Mouse (Mus musculus) adrenal gland, adult 18-20 months (tissue): ENCODE results near the gene Bri3. TPM values are rescaled to one million over a fixed set of nuclear protein-coding genes. Genes with fewer than 3 reads are reported as not detected.
A peak's percentile ranks its signal among the peaks of the same experiment; 100 is the strongest.
"Not testable (repeated sequence)": the region's sequence is repeated elsewhere in the genome, so short reads cannot be mapped to it uniquely, and the experiment has no call there.

Source experiments
- DNase-seq, 2 experiments: peaks; one replicate each; pipeline ENCODE4 v3.0.0; 2021 to 2022; ENCODE audit warnings: low spot score in 2 of 2
- total RNA-seq, 2 experiments: library from RNA; stranded (reverse); gene quantifications; 1 replicate in 1 of 2; 2 replicates in 1 of 2; pipeline ENCODE4 v1.2.3; 2021

Bri3 gene
- total RNA-seq, 2 experiments from 2014 or later = 136 to 144 TPM

DNA sequence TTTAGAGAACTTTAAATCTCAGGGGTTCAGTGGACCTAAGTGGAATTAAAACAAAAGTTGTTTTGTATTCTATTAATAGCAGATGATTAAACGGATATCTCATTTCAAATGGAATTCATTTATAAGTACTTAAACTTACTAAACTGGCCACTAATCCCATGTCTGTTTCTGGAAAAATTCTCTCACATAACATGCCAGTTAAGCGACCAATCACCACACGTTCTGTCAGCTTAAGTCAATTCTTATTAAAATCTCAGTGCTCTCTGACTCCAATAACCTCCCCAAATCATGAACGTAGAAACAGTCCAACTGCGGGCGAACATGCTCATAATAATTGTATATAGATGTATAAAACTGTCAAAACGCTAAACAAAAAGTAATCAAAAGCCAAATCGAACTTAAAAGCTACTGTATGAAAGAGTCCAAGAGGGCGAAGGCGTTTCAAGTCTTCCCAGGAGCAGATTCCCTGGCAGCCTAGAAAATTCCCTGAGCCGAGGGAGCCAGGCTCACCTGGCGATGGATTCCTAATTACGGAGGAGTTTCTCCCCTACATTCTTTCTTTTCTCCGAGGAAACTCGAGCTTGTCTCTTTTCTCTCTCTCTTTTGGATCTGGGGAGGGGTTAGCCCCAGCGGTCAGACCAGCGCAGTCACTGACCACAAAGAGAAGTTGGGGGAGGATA, 112.7 kb downstream of the Bri3 start:
- DNase-seq = peak in 1 of 2 experiments; percentile 4

DNA sequence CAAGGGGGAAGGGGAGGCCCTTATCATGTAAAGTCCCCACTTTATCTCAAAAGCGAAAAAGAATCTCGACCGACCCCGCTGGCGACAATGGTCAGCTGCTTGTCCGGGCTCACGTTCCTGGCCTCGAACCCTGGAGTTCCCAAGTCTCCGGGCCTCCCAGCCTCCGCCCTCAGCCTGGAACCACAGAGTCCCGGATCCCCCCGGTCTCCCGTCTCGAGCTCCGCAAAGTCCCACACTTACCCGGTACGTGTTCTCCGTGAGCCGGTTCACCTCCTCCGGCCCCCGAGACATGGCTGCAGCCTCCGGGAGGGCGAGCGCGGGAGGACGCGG, 113.3 kb downstream of the Bri3 start:
- no peak for DNase-seq

DNA sequence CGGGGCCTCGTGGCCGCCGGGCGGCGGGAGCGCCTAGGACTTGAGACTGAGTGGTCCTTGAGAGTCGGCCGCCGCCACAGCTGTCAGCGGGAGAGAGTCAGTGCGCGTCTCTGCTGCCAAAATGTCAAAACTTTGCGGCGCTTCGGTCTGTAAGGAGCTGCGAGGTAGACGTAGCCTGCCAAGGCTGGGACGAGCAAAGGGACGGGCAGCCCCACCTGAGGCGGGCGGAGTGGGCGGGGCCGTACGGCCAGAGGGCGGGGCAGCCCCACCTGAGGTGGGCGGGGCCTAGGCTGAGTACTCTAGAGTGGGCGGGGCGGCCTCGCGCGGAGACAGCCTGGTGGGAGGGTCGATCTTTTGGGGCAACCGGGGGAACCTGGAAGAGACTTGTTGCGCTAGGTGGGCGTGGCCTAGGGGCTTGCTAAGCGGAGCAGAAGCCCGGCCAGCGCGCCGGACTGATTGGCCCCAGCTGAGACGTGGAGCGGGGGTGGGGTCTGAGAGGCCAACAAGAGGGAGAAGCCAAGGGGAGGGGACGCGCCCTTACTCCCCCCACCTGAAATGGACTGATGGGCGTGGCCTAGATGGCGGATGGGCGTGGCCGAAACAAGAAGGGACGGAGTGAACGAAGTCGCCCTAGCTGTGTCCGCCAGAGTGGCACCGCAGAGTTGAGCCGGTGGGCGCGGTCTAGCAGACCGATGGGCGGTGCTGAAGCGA, 113.8 kb downstream of the Bri3 start, which contains the start of gene Baiap2l1:
Gene Baiap2l1, minus strand, starts transcription at position 232 of the 711 bp plus-strand sequence.
- peak; percentile 82 to 90 for DNase-seq

DNA sequence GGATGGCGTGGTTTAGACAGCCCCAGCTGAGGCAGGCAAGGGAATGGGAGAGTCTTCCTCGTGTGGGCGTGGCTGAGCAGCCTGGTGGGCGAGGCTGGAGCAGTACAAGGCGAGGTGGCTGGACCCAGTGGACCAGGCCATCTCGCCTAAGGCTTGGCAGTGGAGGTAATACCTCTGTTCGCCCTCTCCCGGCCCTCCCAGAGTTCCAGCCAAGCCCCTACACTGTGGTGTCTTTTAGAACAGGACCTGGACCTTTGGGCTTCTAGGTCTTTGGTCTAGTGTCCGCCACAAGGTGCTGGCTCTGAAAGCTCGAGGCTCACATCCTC, 114.3 kb downstream of the Bri3 start:
- no peak for DNase-seq

DNA sequence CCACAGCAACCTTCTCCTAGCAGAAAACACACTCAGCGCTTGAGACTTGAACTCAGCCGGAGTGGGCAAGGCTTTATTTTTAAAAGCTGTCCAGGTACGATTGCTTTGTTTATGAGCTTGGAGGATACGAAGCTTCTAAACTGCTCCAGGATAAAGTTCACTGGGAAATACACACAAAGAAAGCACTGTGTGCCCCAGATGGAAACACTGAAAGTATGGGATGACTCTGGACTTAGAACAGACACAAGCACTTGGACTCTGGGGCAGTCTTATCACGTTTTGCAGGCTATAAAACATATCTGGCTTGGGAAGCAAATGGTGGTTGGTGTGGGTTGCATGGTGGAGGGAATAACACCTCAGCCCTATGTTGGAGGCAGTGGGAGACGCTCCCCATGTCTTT, 115.6 kb downstream of the Bri3 start:
- DNase-seq = no peak

DNA sequence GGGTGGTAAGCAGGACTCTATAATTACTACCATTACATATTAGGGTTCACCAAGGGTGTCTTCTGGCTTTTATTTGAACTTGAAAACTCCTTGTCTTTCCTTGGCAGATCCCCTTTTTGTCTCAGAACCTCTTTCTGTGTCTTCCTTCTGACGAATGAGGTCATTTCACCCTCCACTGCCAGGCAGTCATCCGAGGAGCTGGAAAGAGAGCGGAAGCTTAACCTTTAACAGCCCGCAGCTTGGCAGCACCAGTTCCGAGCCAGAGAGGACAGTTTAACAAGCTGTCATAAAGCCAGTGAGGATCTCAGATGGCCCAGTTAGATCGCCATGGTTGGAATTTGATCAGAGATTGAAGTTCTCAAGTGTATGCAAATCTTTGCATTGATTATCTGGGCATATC, 116.1 kb downstream of the Bri3 start:
- no peak for DNase-seq

DNA sequence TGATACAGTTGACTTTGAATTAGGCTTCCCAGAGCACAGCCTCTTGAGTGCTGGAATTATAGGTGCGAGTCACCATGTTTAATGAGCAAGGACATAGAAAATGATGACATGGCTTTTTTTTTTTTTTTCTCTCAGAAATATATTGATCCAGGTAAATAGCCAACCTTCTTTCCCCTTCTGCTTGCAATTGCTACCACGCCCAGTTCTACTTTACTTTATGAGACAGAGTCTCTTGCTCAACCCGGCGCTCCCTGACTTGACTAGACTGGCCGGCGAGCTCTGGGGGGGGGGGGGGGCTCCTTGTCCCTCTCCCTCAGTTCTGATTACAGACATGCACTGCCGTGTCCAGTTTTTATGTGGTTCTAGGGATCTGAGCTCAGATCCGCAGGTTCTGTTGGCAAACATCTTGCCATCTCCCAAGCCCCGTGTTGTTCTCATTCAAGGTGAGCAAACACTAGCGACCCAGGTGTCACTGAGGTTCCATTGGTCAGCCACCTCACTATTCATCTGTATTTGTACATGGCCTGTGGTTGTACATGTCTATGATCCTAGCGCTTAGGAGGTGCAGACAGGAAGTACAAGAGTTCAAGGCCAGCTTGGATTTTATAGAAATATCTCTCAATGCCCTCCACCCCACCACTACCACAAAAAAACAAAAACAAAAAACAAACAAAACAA, 120.6 kb downstream of the Bri3 start:
- DNase-seq = no peak

DNA sequence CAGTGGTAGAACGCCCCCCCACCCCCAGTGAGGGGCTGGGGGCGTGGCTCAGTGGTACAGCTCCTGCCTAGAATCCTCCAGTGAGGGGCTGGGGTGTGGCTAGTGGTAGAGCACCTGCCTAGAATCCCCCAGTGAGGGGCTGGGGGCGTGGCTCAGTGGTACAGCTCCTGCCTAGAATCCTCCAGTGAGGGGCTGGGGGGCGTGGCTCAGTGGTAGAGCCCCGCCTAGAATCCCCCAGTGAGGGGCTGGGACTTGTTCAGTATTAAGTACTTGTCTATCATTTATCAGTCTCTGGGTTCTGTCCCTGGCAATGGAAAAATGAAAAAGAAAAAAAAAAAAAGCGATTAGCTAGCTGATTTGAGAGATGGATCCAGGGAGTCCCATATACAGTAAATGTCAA, 122.3 kb downstream of the Bri3 start:
- DNase-seq = not testable (repeated sequence)

DNA sequence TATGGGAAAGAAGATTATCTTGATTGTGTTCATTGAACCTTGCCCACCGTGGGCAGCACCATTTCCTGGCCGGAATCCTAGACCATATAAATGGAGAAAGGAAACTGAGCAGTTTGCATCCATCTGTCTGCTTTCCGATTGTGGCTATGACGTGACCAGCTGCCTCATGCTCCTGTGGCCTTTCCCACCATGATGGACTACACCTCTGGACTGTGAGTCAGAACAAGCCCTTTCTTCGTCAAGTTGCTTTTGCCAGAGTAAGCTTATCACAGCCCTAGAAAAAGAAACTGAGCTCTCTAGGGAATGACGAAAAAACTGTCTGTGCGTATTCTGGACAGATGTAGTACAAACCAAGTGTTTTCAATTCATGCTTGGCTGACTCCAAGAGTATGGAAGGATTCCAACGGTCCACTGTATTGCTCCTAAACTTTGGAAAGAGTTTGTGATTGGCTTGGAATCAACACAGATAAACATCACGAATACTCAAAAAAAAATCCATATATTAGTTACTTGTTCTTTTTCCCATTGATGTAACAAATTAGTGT, 124.5 kb downstream of the Bri3 start:
- DNase-seq = no peak

DNA sequence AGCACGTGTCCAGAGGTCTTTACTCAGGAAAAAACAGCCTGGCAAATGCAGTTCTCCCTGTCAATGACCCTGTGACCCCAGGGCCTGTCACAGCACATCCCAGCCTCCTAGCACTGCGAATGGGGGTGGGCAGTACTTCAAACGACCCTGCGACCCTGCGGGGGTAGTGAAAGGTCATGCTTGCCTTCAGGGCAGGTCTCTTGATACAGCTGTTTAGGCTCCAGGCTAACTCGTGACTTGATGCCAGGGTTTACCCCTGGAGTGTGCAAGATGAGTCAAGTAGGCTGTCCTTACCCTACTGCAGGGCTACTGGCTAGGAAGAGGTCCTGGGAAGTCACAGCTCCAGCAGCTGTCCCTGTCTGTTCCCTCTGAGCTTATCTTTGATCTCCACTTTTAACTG, 126.7 kb downstream of the Bri3 start:
- no peak for DNase-seq

DNA sequence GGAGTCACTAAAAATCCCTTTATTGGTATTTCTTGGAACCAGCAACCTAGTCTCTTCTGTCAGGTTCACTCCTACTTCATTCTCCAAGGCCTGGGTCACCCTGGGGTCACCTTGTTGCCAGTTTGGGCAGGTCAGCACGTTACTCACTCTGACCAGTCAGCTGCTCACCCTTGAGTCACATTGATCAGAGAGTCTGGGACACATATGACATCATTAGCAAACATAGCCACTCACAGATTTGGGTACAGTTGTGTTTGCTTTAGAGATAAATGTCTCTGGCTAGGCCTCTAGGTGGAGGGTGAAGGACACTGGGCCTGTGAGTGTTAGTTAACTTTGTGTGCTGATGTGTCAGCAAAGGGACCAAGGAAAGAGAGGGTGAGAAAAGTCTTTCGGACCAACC, 127.9 kb downstream of the Bri3 start:
- DNase-seq = peak in 1 of 2 experiments; percentile 15

DNA sequence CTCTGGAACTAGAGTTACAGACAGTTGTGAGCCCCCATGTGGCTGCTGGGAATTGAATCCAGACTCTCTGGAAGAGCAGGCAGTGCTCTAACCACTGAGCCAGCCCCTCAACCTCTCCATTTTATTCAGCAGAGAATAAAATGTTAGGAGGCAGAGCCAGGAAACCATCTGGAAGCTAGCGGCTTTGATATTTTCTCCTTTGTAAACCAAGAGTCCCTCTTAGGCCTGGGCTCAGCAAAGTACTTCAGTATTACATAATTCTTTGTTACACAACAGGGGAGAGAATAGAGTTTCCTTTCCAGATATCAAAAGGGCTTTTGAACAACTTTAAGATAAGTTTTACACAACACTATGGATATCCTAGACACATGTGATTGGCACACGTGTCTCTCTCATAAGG, 128.6 kb downstream of the Bri3 start:
- DNase-seq = no peak

DNA sequence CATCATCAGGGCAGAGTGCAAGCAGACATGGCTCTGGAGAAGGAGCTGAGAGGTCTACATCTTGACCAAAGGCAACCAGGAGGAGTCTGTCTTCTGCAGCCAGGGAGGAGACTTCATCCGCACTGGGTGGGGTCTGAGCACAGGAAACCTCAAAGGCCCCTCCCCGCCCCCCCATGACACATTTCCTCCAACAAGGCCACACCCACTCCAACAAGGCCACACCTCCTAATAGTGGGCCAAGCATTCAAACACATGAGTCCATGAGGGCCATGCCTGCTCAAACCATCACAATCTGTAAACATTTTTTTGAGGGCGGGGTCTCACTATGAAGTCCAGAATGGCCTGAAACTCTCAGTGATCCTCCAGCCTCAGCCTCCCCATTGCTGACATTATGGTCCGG, 135.2 kb downstream of the Bri3 start:
- no peak for DNase-seq

DNA sequence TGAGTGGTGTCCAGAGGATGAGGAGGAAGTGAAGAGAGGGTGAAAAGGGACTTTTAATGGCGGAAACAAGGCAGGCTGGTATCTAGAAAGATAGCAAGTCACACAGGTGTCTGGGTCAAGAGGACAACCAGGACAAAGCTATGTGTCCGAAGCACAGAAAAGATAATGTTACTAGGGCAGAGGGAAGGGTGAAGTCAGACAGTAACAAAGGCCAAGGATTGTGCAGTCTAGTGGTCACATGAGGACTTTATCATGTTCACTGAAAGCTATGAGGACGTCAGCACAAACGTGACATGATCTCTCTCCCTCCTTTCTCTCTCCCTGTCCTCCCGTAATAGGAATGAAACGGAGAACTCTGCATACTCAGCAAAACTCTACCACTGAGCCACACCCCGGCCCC, 136.5 kb downstream of the Bri3 start:
- DNase-seq = no peak

DNA sequence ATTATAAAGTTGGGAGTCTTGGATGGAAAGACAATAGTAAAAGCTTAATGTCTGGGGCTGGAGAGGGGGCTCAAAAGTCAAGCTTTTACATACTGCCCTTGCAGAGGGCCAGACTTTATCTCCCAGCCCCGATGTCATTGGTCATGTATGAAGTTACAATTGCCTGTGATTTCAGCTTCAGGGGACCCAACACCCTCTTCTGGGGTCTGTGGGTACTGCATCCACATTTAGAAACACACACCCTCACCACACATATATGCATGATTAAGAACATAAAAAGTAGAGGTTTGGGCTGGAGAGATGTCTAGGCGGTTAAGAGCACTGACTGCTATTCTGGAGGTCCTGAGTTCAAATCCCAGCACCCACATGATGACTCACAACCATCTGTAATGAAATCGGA, 137.5 kb downstream of the Bri3 start:
- DNase-seq = no peak

DNA sequence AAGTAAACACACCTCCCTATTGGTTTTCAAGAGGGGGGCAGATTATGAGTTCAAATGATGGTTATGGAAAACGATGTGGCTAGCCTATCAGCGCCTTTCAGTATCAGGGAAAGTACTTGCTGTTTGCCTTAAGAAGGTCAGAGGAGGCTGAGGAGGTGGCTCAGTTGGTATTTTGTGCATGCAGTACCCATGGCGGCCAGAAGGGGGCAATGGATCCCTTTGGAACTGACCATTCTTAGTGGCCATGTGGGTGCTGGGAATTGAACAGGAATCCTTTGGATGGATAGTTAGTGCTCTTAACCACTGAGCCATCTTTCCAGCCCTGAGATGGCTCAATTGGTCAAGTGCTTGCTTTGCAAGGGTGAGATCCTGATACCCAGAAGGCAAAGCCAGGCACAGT, 139.7 kb downstream of the Bri3 start:
- no peak for DNase-seq

DNA sequence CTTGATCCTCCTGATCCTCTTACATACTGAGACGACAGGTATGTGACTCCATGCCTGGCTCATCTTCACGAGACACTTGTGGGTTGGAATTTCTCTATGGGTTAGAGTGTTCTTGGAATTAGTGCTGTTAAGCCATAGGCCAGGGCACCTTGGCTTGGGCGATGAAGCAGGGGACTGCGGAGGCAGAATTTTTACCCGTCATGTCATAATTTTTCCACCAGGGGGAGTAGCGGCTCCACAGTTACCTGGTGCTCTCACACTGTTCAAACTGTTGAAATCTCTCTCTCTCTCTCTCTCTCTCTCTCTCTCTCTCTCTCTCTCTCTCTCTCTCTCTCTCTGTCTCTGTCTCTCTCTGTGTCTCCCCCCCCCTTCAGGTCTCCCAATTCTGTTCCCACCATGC, 143.6 kb downstream of the Bri3 start:
- DNase-seq = peak; percentile 37 to 56

DNA sequence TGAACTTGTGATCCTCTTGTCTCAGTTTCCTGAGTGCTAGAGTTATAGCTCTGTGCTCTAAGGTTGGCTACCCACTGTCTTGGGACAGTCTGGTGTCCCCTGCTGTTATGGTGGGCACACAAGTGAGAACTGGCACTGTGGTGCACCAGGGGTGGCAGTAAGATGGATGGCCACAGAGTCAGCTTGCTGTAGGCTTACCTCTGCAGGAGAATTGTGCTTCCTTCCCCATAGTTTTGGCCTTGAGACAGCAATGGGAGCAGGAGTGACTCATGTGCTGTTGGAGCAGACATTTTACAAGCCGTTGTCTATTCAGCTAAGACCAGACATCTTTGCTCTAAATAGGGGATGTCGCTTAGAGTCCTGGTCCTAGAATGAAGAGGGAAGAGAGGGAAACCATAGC, 149.9 kb downstream of the Bri3 start:
- peak in 1 of 2 experiments; percentile 5 for DNase-seq

DNA sequence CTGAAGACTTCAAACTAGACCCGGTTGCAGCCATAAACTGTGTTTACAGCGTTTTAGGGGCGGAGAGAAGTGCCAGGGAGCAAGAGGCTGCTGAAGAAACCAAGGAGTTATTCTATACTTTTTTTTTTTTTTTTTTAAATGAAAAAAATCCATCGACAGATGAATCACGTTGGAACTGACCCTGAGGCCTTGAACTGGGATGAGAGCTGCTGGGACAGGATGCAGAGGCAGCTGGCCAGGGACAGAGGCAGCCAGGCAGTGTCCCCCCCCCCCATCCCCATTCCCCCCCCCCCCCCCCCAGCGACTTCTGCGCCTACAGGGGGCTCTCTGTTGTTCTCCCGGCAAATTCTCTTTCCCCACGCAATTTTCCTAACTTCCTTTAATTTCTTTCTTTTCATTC, 153.3 kb downstream of the Bri3 start:
- peak in 1 of 2 experiments; percentile 6 for DNase-seq

DNA sequence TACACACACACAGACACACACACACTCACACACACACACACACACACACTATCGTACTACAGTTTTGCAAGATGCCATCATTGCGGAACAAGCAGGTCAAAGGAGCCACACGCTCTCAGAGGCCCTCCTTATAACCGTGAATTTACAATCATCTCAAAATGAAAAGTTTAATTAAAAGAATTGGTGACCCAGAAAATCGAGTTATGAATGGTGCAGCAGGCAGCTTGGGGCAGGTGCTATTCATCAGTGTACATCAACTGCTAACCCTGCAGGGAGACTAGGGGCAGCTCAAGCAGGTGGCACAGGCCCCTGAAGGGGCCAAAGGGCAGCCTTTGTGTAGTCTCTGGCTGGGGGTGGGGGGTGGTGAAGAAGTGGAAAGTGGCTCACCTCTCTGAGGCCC, 156.6 kb downstream of the Bri3 start:
- DNase-seq = no peak

DNA sequence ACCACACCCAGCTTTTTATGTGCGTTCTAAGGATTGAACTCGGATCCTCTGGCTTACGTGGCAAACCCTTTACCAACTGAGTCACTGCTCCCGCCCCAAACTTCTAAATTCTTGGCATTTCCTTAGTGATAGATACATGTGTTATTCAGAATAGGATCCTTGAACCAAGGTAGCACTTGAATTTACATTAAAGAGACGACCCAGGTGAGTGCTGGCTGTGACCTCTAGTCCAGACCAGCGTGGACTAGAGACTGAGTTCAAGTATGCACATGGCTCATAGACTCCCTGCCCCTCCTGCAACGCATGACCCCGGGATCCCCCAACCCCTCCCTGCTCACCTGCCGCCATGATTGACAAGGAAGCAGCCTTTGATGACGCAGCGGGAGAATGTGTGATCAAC, 162.0 kb downstream of the Bri3 start:
- DNase-seq = no peak

DNA sequence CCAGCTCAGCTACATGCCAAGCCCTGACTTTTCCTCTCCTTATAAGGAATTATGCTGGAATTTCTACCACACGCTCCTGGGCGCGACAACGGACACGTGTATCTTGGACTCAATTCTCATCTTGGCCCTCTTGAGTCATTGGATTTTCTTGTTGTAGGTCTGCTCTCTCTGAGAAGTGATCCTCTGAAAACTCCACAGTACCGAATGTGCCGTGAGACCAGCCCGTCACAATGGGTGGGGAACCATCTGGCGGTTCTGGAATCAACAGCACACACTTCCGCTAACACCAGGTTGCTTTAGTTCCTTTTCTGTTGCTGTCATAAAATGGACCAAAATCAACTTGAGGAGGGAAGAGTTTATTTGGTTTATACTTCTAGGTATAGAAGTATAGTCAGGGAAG, 166.4 kb downstream of the Bri3 start:
- DNase-seq = no peak
